Mouse (Mus musculus) layer of hippocampus, adult 18-20 months (tissue): ENCODE measurements at regions not wholly inside any gene's neighbourhood (a gene's known extent, or its start where the extent isn't known, plus 50 kb on each side); places are given as distances from the start of the nearest gene placed in this dataset.

ENCODE experiments used
- DNase-seq, 2 experiments: peaks; one replicate each; pipeline ENCODE4 v3.0.0; 2022; ENCODE audit warnings: low spot score in 2 of 2

- DNase-seq = no peak
Observed at GRCm38 (mm10) chr17:84074000-84074782, 113.6 kb downstream of the Zfp36l2 start.

GRCm38 (mm10) chr17:84072426-84073030 is 115.2 kb downstream of the Zfp36l2 start:
- DNase-seq = no peak

- DNase-seq = no peak
Observed at GRCm38 (mm10) chr17:84071855-84072254, 115.9 kb downstream of the Zfp36l2 start.

GRCm38 (mm10) chr17:84070596-84070995 is 117.2 kb downstream of the Zfp36l2 start:
- DNase-seq = no peak

DNA sequence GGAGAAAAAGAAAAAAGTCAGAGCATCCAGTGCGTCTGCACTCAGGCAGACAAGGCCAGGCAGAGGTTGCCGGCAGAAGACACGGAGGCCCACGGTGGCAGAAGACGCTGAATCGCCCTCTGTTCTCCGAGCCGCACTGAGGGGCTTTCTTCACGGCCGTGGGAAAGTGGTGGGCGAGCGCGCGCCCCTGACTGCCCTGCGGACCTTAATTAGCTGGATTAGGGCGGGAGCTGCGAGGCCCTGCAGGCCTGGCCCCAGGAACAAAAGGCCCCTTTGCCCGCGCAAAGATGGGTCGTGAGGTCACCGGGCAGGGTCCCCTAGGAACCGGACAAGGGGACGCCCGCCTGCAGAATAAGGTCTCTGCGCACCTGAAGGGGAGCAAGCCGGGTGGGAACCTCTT is 120.6 kb downstream of the Zfp36l2 start:
- DNase-seq = no peak

GRCm38 (mm10) chr17:84063791-84064190 is 124.0 kb downstream of the Zfp36l2 start:
- no peak for DNase-seq

- DNase-seq = no peak
Observed at GRCm38 (mm10) chr17:84061621-84062020, 126.1 kb downstream of the Zfp36l2 start.

DNA sequence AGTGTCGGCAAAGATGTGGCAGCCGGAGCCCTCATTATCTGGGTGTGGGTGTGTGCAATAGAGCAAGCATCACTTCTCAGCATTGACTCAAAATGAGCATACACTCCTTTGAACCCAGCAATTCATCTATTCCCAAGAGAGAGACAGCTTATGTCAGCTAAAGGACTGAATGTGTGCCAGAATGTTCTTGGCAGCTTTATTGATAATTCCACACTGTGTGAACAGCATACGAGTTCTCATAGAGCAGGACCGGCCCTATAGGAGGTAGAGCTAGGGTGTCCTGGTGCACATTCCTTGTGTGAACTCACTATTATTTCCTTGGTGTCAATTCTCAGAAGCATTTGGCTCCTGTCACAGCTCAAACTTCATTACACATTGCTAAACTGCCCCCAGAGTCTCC is 131.3 kb downstream of the Zfp36l2 start:
- no peak for DNase-seq

DNA sequence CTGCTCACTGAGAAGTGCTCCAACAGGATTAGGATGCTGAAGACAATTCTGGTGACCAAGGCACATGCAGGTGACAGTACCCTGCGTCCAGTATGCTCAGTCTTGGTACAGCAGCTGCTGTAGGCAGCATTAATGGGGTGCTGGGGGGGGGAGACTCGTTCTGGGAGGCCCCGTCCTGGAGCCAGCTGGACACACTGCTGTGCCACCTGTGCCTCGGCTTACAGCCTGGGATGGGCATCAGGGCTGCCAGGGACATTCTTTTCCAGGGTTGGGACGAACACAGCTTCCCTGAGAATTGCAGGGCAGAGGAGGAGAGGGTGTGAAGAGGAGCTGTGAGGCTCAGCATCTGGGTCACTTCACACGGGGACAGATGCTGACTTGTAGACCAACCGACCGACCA is 135.3 kb downstream of the Zfp36l2 start:
- DNase-seq = no peak

DNA sequence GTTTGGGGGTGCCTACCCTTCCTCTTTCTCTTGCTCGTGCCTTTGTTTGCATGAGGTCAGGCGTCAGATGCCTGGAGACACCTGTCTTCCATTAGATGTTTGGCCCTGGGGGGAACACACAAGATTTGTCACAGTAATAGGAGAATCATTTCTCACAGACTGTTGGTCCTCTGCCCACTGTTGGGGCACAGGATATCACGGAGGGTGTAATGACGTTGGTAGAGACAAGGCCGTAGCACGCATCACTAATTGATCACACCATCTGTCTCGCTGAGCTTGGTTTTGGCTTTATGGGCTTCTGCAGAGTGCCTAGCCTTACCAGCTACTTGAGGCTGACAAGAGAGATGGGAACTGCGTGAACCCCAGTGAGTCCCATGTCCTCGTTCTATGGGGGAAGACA is 136.5 kb downstream of the Zfp36l2 start:
- DNase-seq = no peak

- no peak for DNase-seq
Observed at GRCm38 (mm10) chr17:84048533-84048932, 139.2 kb downstream of the Zfp36l2 start.

DNA sequence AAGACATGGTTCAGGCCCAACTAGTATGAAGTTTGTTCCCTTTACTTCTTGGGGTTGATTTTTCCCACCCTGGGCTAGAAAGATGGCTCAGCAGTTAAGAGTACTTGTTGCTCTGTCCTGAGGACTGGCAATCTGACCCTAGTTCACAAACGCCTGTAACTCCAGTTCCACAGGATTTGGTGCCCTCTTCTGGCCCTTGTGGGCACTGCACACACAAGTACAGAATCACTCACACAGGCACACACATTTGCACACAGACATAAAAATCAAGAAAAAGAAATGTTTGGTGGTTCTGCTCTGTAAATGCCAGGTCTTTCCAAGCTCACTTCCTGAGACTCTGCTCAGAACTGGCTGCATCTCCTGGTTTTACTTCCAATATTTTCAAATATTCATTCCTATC is 140.2 kb downstream of the Zfp36l2 start:
- no peak for DNase-seq

DNA sequence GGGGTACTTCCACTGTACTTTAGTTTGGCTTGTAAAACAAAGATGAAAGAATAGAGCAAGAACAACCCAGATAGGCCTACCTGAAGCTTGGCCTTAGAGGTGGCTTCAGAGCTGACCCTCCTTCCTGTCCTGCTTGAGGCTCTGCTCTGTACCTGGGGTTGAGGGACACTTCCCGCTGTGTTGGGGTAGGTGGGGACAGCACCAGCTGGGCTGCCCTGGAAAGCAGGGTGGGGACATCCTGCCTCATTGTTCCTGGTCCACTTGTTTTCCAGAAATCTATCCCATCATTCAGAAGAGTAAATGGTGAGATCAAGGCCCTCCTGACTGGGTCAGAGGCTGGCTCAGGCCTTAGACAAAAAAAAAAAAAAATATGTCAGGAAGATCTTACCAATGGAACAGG is 141.9 kb downstream of the Zfp36l2 start:
- no peak for DNase-seq

DNA sequence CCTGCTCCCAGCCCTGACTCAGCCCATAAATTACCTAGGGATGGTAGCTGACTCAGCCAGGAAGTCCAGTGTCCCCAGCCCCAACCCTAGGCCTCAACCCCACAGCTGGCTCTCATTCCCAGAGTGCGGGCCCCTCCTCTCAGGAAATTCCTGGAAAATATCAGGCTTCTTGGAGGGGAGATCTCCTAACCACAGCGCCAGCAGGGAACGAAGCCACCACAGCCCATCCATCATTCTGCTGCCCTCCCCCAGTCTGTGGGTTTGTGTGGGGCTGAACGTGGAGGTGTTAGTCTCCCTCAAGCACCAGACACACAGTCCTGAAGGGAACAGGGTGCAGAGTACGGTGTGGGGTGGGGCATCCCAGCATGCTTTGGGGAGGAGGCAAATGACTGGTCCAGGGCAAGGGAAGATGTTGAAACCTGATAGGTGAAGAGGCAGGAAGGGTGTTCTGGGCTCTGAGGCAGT is 143.2 kb downstream of the Zfp36l2 start:
- DNase-seq = no peak

GRCm38 (mm10) chr17:84043102-84043501 is 144.6 kb downstream of the Zfp36l2 start:
- DNase-seq = no peak

GRCm38 (mm10) chr17:84039444-84039843 is 148.3 kb downstream of the Zfp36l2 start:
- DNase-seq = no peak

GRCm38 (mm10) chr17:84037580-84038304 is 150.0 kb downstream of the Zfp36l2 start:
- DNase-seq = no peak

GRCm38 (mm10) chr17:84036056-84036455 is 151.7 kb downstream of the Zfp36l2 start:
- DNase-seq = no peak

DNA sequence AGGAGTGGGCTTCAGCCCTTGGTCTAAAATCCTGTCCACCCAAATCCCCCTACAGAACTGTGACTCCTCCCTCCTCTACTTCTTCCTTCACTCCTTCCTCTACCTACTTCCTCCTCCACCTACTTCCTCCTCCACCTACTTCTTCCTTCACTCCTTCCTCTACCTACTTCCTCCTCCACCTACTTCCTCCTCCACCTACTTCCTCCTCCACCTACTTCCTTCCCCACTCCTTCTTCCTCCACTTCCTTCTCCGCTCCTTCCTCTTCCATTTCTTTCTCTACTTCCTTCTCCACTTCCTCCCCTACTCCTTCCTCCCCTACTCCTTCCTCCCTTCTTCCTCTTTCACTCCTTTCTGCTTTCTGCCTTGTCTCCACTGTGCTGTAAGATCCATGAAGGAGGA is 152.9 kb downstream of the Zfp36l2 start:
- DNase-seq = no peak

GRCm38 (mm10) chr17:84032441-84032840 is 155.3 kb downstream of the Zfp36l2 start:
- no peak for DNase-seq

- no peak for DNase-seq
Observed at GRCm38 (mm10) chr17:84031833-84032232, 155.9 kb downstream of the Zfp36l2 start.

GRCm38 (mm10) chr17:84031381-84031780 is 156.4 kb downstream of the Zfp36l2 start:
- DNase-seq = no peak
